Mouse (Mus musculus) stomach, embryonic 16.5 days (tissue): Measurements from ENCODE around the gene Cdk18. TPM values are rescaled to one million over a fixed set of nuclear protein-coding genes. Genes with fewer than 3 reads are reported as not detected.
"Not testable (repeated sequence)": the region's sequence is repeated elsewhere in the genome, so short reads cannot be mapped to it uniquely, and the experiment has no call there.

Source experiments
- ATAC-seq: fragments of 200-750 bp; cut with Nextera tagmentation; 2 replicates; pipeline ENCODE4 v1.8.0; 2017; ENCODE audit warnings: moderate number of reproducible peaks, moderate TSS enrichment; ENCODE audit not compliant: insufficient read depth, low FRiP score
- H3K27ac ChIP-seq: fragments of 300-500 bp; sonication (generic); 2 replicates; pipeline ENCODE4 v1.5.1; 2014; ENCODE audit warnings: low read length
- H3K27me3 ChIP-seq: fragments of 300-500 bp; sonication (generic); 2 replicates; pipeline ENCODE4 v1.6.1; 2014; ENCODE audit warnings: low read length, control low read depth, mixed read lengths; ENCODE audit not compliant: control insufficient read depth, insufficient read depth
- H3K36me3 ChIP-seq: fragments of 300-500 bp; sonication (generic); 2 replicates; pipeline ENCODE4 v1.6.1; 2014; ENCODE audit warnings: low read length; ENCODE audit not compliant: control insufficient read depth, insufficient read depth
- H3K4me1 ChIP-seq: fragments of 300-500 bp; sonication (generic); 2 replicates; pipeline ENCODE4 v1.6.1; 2014; ENCODE audit warnings: low read length, control low read depth, mixed read lengths; ENCODE audit not compliant: control insufficient read depth, insufficient read depth
- H3K4me2 ChIP-seq: fragments of 300-500 bp; sonication (generic); 2 replicates; pipeline ENCODE4 v1.6.1; 2014; ENCODE audit warnings: low read depth, low read length, mixed read lengths
- H3K4me3 ChIP-seq: fragments of 300-500 bp; sonication (generic); replicated peaks from 2 replicates; pipeline ENCODE4 v1.5.1; 2014; ENCODE audit warnings: mild to moderate bottlenecking, low read length
- H3K9ac ChIP-seq: fragments of 300-500 bp; sonication (generic); 2 replicates; pipeline ENCODE4 v1.6.1; 2014; ENCODE audit warnings: low read length
- H3K9me3 ChIP-seq: fragments of 300-500 bp; sonication (generic); replicated peaks from 2 replicates; pipeline ENCODE4 v1.6.1; 2016; ENCODE audit warnings: low read length, control low read depth; ENCODE audit not compliant: control insufficient read depth
- WGBS: fragments of 180-500 bp; shearing (Covaris S2); extraction: QIAGEN DNeasy Blood & Tissue Kit; methylation state at CpG from one replicate; pipeline ENCODE4 v1.1.7; 2014; 5-methylcytosine and 5-hydroxymethylcytosine counted together
- polyA plus RNA-seq: library from polyadenylated mRNA; unstranded; fragments of >200 nt; fragmentation: Nextera tagmentation; extraction: Ambion mirVana; gene quantifications from 2 replicates; pipeline ENCODE4 v1.2.1, GENCODE M21; 2015

Gene Cdk18
- polyA plus RNA-seq, 1 experiment from 2014 or later: 6.9 TPM

DNA sequence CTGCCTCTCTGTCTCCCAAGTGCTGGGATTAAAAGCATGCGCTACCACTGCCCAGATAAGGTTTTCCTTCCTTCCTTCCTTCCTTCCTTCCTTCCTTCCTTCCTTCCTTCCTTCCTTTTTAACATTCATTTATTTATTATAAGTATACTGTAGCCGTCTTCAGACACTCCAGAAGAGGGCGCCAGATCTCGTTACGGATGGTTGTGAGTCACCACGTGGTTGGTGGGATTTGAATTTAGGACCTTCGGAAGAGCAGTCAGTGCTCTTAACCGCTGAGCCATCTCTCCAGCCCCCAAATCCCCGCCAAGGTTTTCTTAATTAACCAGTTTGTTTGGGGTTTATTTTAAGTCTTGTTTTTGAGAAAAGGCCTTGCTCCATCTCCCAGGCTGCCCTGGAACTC lies 23.1 kb upstream of the Cdk18 start:
- H3K4me3 ChIP-seq, H3K27ac ChIP-seq, H3K4me2 ChIP-seq, H3K36me3 ChIP-seq, H3K9me3 ChIP-seq, ATAC-seq, H3K9ac ChIP-seq: not testable (repeated sequence)
- Histone ChIP-seq H3K4me1 (peaks cover 13% of the 10 kb centered on the region), H3K27me3 (peaks cover 14% of the 10 kb centered on the region; the same call in 1 of the 2 replicates)
- 56% methylated on average over 9 of the region's 9 CpGs for WGBS

DNA sequence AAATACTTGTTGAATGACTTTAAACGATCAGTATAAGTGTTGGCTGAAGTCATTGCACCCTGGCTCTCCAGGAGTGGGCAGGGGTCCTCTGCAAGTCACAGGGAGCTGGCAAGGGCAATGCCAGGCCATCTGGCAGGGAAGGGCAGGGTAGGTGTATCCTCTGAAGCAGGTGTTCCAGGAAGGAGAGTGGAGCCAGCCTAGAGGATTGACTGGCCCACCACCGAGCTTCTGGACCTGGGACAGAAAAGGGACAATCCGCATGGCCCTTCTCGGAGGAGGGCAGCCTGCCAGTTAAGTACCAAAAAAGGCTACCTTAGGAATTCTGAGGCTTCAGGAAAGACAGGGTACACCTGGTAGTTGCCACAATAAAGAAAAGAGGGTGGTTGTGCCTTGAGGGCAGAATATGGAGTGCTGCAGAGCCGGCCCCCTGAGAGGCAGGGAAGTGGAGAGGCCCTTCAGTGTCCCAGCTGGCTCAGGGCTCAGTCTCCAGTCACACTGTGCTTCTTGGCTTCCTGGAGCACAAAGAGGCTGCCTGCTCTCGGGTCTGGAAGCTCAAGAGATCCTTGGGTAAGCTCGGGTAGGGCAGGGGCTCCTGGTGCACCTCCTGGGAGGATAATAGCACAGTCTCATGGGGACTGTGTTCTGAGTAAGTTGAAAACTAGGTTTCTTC lies 21.9 kb upstream of the Cdk18 start:
- H3K4me3 ChIP-seq: no peak overlapping the region
- peaks cover 14% of the 10 kb centered on the region; the same call in 1 of the 2 replicates for H3K27me3 ChIP-seq
- H3K9me3 ChIP-seq: no peaks in the 10 kb centered on the region
- H3K9ac ChIP-seq: no peak overlapping the region
- 61% methylated on average over 7 of the region's 7 CpGs for WGBS
- H3K4me1 ChIP-seq: peaks cover 14% of the 10 kb centered on the region
- no peaks in the 10 kb centered on the region for H3K36me3 ChIP-seq
- ATAC-seq: no peak
- H3K4me2 ChIP-seq: no peak overlapping the region
- H3K27ac ChIP-seq: 0 out of 2 replicates have a peak overlapping the region, but pooled peaks have one; percentile 27

DNA sequence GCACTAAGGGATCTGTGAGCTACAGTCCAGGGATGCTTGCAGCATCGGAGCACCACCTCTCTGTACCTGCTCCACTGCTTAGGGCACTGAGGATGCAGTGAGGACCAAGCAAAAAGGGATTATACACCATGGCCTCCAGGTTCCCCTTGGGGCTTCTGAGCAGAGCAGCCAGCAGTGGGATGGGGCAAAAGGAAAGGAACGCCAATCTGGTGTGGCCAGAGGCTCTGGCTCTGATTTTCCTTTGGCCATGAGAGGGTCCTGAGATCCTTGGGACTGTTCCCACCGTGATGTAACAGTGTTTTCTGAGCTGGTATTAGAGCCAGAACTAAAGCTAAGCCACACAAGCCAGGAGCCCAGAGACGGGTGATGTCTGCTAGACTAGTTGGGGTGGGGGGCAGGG lies 20.2 kb upstream of the Cdk18 start:
- Histone ChIP-seq H3K4me2 (no peak overlapping the region), H3K4me3 (no peak overlapping the region), H3K9ac (no peak overlapping the region), H3K27ac (no peak overlapping the region), H3K9me3 (no peaks in the 10 kb centered on the region), H3K36me3 (no peaks in the 10 kb centered on the region), H3K4me1 (peaks cover 14% of the 10 kb centered on the region), H3K27me3 (peaks cover 14% of the 10 kb centered on the region; the same call in 1 of the 2 replicates)
- 59% methylated on average over 4 of the region's 4 CpGs for WGBS
- ATAC-seq: no peak

DNA sequence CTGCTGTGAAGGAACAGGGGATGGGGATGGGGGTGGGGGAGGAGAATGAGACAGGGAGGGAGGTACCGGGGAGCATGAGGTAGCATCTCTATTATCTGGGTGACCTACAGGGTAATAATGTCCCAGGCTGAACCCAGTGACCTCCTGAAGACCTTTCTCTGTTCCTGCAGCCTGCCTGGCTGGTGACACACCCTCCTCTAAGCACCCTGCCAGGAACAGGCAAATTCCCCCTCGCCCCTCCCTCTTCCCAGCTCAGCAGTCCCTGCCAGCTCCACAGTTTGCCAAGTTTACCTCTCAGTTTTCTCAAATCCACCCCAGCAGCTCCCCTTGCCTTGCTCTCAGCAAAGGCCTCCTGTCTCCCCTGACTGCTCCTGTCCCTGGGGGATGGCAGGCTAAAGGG lies 19.3 kb upstream of the Cdk18 start:
- Histone ChIP-seq H3K27ac (no peak overlapping the region), H3K27me3 (peaks cover 14% of the 10 kb centered on the region; the same call in 1 of the 2 replicates), H3K4me2 (no peak overlapping the region), H3K4me3 (no peak overlapping the region), H3K9ac (no peak overlapping the region), H3K4me1 (peaks cover 14% of the 10 kb centered on the region), H3K36me3 (no peaks in the 10 kb centered on the region), H3K9me3 (no peaks in the 10 kb centered on the region)
- peak; percentile 41; the same call in 1 of the 2 replicates for ATAC-seq
- 43% methylated on average over 2 of the region's 2 CpGs for WGBS

DNA sequence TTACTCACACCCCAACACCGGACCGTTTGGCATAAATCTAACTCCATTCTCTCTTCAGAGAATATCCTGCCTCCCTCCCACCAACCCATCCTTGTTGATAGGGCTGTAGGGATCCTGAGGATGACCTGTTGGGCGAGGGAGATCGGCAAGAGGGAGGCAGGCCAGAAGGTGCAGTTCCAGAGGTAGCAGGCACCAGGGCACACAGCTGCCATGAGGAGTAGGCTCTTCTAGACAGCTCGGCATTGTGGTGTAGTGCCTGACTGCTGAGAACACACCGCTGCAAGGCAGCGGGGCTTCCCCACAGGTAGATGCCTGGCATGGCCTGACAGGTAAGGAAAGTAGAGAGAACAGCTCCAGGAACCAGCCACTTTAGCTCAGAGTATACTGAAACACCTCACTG lies 18.3 kb upstream of the Cdk18 start:
- WGBS: 28% methylated on average over 7 of the region's 7 CpGs
- Histone ChIP-seq H3K4me1 (peaks cover 14% of the 10 kb centered on the region), H3K27ac (no peak overlapping the region), H3K36me3 (no peaks in the 10 kb centered on the region), H3K4me2 (no peak overlapping the region), H3K27me3 (peaks cover 14% of the 10 kb centered on the region; the same call in 1 of the 2 replicates), H3K9ac (no peak overlapping the region), H3K4me3 (no peak overlapping the region), H3K9me3 (no peaks in the 10 kb centered on the region)
- no peak for ATAC-seq

DNA sequence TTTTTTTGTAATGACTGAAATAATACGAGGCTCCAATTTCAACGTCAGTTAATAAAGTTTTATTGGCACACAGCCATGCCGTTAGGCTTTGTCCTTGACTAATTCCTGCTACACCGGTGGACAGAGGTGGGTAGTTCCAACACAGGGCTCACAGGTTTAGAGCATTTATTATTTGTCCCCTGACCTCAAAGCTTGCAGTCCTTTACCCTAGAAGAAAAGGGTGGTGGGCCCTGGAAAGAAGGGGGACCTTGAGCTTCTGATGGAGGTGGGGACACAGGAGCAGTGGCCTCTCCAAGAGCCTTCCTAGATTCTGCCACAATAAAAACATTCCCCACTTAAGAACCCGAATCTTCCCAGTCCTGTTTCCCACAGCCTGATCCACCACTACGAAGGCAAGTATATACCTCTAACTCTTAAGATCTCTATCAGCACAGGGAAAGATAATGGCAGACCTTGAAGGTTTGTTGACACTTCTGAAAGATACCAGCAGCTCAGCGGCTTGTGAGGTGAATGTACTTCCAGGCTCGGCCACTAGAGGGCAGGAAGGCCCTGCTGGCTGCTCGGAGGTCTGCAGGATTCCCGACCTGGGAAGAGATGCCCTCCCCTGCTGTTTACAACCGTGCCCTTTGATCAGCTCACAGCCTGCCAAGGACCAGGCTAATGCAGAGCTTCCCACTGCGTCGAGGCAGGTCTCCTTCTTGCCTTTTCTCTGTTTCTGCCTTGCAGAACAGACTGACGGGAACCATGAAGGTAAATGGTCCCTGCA lies 17.7 kb upstream of the Cdk18 start:
- Histone ChIP-seq H3K27me3 (peaks cover 14% of the 10 kb centered on the region; the same call in 1 of the 2 replicates), H3K27ac (no peak overlapping the region), H3K9me3 (no peaks in the 10 kb centered on the region), H3K9ac (no peak overlapping the region), H3K4me1 (peaks cover 14% of the 10 kb centered on the region), H3K36me3 (no peaks in the 10 kb centered on the region), H3K4me2 (no peak overlapping the region), H3K4me3 (no peak overlapping the region)
- 23% methylated on average over 14 of the region's 14 CpGs for WGBS
- peak; percentile 43; the same call in 1 of the 2 replicates for ATAC-seq

DNA sequence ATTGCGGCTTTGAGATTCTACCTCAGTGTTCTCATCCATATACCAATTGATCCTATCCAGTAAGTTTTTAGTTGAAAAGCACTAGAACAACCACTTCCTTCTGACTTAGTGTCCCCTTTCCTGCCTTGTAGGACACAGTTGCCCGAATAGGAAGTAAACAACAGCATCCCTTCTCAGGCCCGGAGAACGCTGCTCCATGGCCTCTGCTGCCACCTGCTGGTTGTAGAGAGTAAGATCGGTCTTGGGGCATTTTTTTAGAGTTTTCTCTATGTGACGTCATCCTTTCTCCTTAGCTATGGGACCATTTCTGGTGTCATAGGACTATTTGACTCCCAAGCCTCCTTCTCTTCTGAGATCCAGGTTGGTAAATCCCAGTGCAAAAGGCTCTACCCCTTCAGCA lies 16.3 kb upstream of the Cdk18 start:
- no peaks in the 10 kb centered on the region for H3K36me3 ChIP-seq
- H3K27ac ChIP-seq: no peak overlapping the region
- no peak overlapping the region for H3K4me3 ChIP-seq
- ATAC-seq: no peak
- H3K9ac ChIP-seq: no peak overlapping the region
- 14% methylated on average over 6 of the region's 6 CpGs for WGBS
- peaks cover 14% of the 10 kb centered on the region for H3K4me1 ChIP-seq
- peaks cover 14% of the 10 kb centered on the region; the same call in 1 of the 2 replicates for H3K27me3 ChIP-seq
- H3K4me2 ChIP-seq: no peak overlapping the region
- no peaks in the 10 kb centered on the region for H3K9me3 ChIP-seq

DNA sequence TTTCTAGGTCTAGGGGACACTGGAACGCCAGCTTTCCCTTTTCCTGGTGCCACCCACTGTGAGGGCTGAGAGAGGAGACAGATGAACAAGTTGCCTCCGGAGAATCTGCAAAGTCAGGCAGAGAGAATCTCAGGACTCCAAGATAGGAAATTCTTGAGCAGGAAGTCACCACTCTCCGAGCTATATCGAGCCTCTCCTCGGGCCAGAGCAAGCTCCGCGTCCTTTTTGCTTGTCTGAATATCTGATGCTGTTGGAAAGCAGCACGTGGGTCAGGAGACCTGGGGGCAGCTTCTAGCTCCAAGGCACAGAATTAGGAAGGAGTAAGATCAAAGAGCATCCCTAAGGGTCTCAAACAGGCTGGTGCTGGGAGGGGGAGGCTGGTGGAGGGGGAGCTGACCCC lies 14.2 kb upstream of the Cdk18 start:
- Histone ChIP-seq H3K4me3 (no peak overlapping the region), H3K27ac (no peak overlapping the region), H3K36me3 (no peaks in the 10 kb centered on the region), H3K9ac (no peak overlapping the region), H3K4me1 (peaks cover 5% of the 10 kb centered on the region; the same call in 1 of the 2 replicates), H3K27me3 (peaks cover 8% of the 10 kb centered on the region; the same call in 1 of the 2 replicates), H3K9me3 (no peaks in the 10 kb centered on the region), H3K4me2 (no peak overlapping the region)
- 47% methylated on average over 8 of the region's 8 CpGs for WGBS
- no peak for ATAC-seq

DNA sequence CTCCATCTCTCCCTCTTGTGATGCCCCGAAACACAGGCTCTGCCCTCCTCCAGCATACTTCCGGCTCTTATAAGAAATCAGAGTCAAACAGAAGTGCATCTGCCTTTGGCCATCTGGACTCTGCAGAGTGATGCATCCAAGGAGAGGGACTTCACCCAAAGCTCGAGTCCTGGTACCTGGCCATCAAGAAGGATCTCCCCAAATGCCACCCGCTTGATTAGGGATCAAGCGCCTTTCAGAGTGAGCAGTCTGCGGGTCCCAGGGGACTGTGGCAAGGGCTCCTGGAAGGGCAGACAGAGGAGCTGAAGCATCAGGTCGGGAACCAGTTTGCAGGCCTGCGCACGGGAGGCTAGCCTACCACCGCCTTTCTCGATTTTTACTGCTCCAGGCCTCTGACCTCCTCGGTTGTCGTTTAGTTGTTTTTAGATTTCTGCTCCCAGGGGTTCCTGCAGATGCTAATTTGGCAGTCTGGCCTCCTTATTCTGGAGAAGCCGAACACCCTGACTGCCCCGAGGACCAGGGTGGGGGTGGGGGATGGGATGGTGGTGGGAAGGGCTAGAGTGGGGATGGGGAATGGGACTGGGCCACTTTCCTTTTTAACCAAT lies 13.7 kb upstream of the Cdk18 start:
- Histone ChIP-seq H3K9ac (no peak overlapping the region), H3K27ac (no peak overlapping the region), H3K4me1 (peaks cover 5% of the 10 kb centered on the region; the same call in 1 of the 2 replicates), H3K4me2 (no peak overlapping the region), H3K36me3 (no peaks in the 10 kb centered on the region), H3K4me3 (no peak overlapping the region), H3K27me3 (peaks cover 5% of the 10 kb centered on the region; the same call in 1 of the 2 replicates), H3K9me3 (no peaks in the 10 kb centered on the region)
- 61% methylated on average over 15 of the region's 15 CpGs for WGBS
- no peak for ATAC-seq
